Comparison of ENCODE assay signal across 8 mouse cellular contexts in genomic region chr2:181287958-181288350, GRCm38 (mm10). TPM values are rescaled to one million over a fixed set of nuclear protein-coding genes. Genes with fewer than 3 reads are reported as not detected.
A peak's percentile ranks its signal among the peaks of the same experiment; 100 is the strongest.
DNase-seq lines count a peak whose midpoint lies in the region; ATAC-seq and TF ChIP-seq lines count a peak whose summit lies in the region.
"Not testable (repeated sequence)": the region's sequence is repeated elsewhere in the genome, so short reads cannot be mapped to it uniquely, and the experiment has no call there.

TSS of gene Gmeb2 (minus strand) at chr2:181288035.

- not testable (repeated sequence) for TF ChIP-seq CTCF in C2C12 (IDR thresholded peaks at IDR 0.05; ENCODE audit: control insufficient read depth, insufficient read depth, insufficient read length)
- peak; percentile 48; the same call in 1 of the 2 replicates for TF ChIP-seq CTCF in brain, embryonic 14.5 days (IDR thresholded peaks at IDR 0.05; ENCODE audit: borderline replicate concordance, extremely low read depth, insufficient read depth, insufficient read length)
- peak; percentile 46 for TF ChIP-seq CTCF in liver, adult 2 months (IDR thresholded peaks at IDR 0.05; ENCODE audit: low read depth, low read length)

- H3K27me3 ChIP-seq in C2C12 (ENCODE audit: control insufficient read depth, insufficient read depth, insufficient read length); erythroblast, embryonic 14.5 days (ENCODE audit: control insufficient read depth); heart, embryonic 11.5 days (ENCODE audit: control insufficient read depth, insufficient read depth, low read length); kidney, embryonic 16.5 days (ENCODE audit: insufficient read depth, low read length); liver, adult 2 months (ENCODE audit: control insufficient read depth, insufficient read depth, low read length); myocyte (ENCODE audit: control insufficient read depth, insufficient read depth, insufficient read length); splenic B cell, adult 2 months (ENCODE audit: control insufficient read depth, insufficient read depth, low read length, poor library complexity, severe bottlenecking): not testable (repeated sequence)

- under 1% methylated on average over 38 of the region's 38 CpGs for WGBS in heart, embryonic 11.5 days (ENCODE audit: insufficient replicate concordance)
- 6% methylated on average over 38 of the region's 38 CpGs for WGBS in kidney, embryonic 16.5 days
- WGBS in liver, adult 2 months = 19% methylated on average over 32 of the region's 38 CpGs

- peak; percentile 98 for DNase-seq in brain, embryonic 14.5 days (ENCODE audit: low read depth)
- DNase-seq in liver, adult 2 months (ENCODE audit: extremely low read depth, low read depth, low spot score) = peak; percentile 92
- DNase-seq in splenic B cell, adult 2 months (ENCODE audit: low read depth, low spot score) = peak; percentile 98

- H3K4me1 ChIP-seq in erythroblast, embryonic 14.5 days (ENCODE audit: control insufficient read depth) = peaks cover 37% of the 10 kb centered on the region
- H3K4me1 ChIP-seq in heart, embryonic 11.5 days (ENCODE audit: control insufficient read depth, insufficient read depth, low read length) = not testable (repeated sequence)
- peaks cover 11% of the 10 kb centered on the region for H3K4me1 ChIP-seq in kidney, embryonic 16.5 days (ENCODE audit: insufficient read depth, low read length)
- H3K4me1 ChIP-seq in liver, adult 2 months (ENCODE audit: control insufficient read depth, insufficient read depth, low read length) = peaks cover 11% of the 10 kb centered on the region

- H3K4me3 ChIP-seq in C2C12 (ENCODE audit: insufficient read depth, poor library complexity, severe bottlenecking) (peak within 1 kb of the TSS; percentile 80), myocyte (peak within 1 kb of the TSS; percentile 43)
- H3K4me3 ChIP-seq in erythroblast, embryonic 14.5 days (replicated peaks) = peak within 1 kb of the TSS; percentile 72
- peak within 1 kb of the TSS; percentile 70 for H3K4me3 ChIP-seq in heart, embryonic 11.5 days (ENCODE audit: low read depth, low read length)
- peak within 1 kb of the TSS; percentile 75 for H3K4me3 ChIP-seq in kidney, embryonic 16.5 days (ENCODE audit: low read length)
- peak within 1 kb of the TSS; percentile 100 for H3K4me3 ChIP-seq in liver, adult 2 months (ENCODE audit: insufficient read depth, low read depth, low read length)

- H3K79me2 ChIP-seq in C2C12 (ENCODE audit: control insufficient read depth, insufficient read depth) (peaks cover 76% of the 10 kb centered on the region), myocyte (ENCODE audit: control insufficient read depth, insufficient read depth) (peaks cover 46% of the 10 kb centered on the region)
- H3K79me2 ChIP-seq in liver, adult 2 months (ENCODE audit: control insufficient read depth, insufficient read depth, low read length) = peaks cover 19% of the 10 kb centered on the region; the same call in 1 of the 2 replicates

- peak within 1 kb of the TSS; percentile 89 for H3K9ac ChIP-seq in heart, embryonic 11.5 days (ENCODE audit: low read depth, low read length)
- peak within 1 kb of the TSS; percentile 96 for H3K9ac ChIP-seq in kidney, embryonic 16.5 days (replicated peaks; ENCODE audit: low read length)
- H3K9ac ChIP-seq in liver, adult 2 months (ENCODE audit: low read depth, low read length) = peak within 1 kb of the TSS; percentile 99

- not testable (repeated sequence) for H3K9me3 ChIP-seq in erythroblast, embryonic 14.5 days (ENCODE audit: control insufficient read depth, low read length); heart, embryonic 11.5 days (replicated peaks; ENCODE audit: control insufficient read depth, low read length); kidney, embryonic 16.5 days (ENCODE audit: low read length)

- ATAC-seq in heart, embryonic 11.5 days (replicated peaks; ENCODE audit: insufficient number of reproducible peaks, low FRiP score, low TSS enrichment) = peak; percentile 96
- ATAC-seq in kidney, embryonic 16.5 days (ENCODE audit: low FRiP score, low TSS enrichment) = peak; percentile 98

- peaks cover 16% of the 10 kb centered on the region for H3K36me3 ChIP-seq in C2C12 (ENCODE audit: control insufficient read depth, insufficient read depth)
- H3K36me3 ChIP-seq in erythroblast, embryonic 14.5 days (ENCODE audit: control insufficient read depth) = peaks cover 45% of the 10 kb centered on the region
- not testable (repeated sequence) for H3K36me3 ChIP-seq in heart, embryonic 11.5 days (ENCODE audit: control insufficient read depth, insufficient read depth, low read length); liver, adult 2 months (ENCODE audit: control insufficient read depth, insufficient read depth, low read length); myocyte (ENCODE audit: control insufficient read depth, insufficient read depth); splenic B cell, adult 2 months (ENCODE audit: control insufficient read depth, insufficient read depth, low read length, poor library complexity, severe bottlenecking)
- H3K36me3 ChIP-seq in kidney, embryonic 16.5 days (ENCODE audit: insufficient read depth, low read length) = peaks cover 11% of the 10 kb centered on the region; the same call in 1 of the 2 replicates

- not testable (repeated sequence) for TF ChIP-seq POLR2A in brain, embryonic 14.5 days (IDR thresholded peaks at IDR 0.05; ENCODE audit: borderline replicate concordance, extremely low read depth, insufficient read depth, insufficient read length, poor library complexity, severe bottlenecking)
- TF ChIP-seq POLR2A in liver, adult 2 months (IDR thresholded peaks at IDR 0.05; ENCODE audit: extremely low read depth, insufficient read depth, low read length) = peak; percentile 55; the same call in 1 of the 2 replicates
- TF ChIP-seq POLR2A in myocyte (IDR thresholded peaks at IDR 0.05; ENCODE audit: insufficient read length, low read depth) = peak; percentile 84

- H3K27ac ChIP-seq in heart, embryonic 11.5 days (ENCODE audit: low read depth, low read length) = peak within 1 kb of the TSS; percentile 96
- H3K27ac ChIP-seq in kidney, embryonic 16.5 days (ENCODE audit: low read length) = peak within 1 kb of the TSS; percentile 95
- H3K27ac ChIP-seq in liver, adult 2 months (replicated peaks; ENCODE audit: insufficient read depth, low read depth, low read length) = peak within 1 kb of the TSS; percentile 100

- H3ac ChIP-seq in C2C12 (ENCODE audit: control insufficient read depth, insufficient read length, low read depth) = peak within 1 kb of the TSS; percentile 68
- H3ac ChIP-seq in myocyte (ENCODE audit: control insufficient read depth, insufficient read length) = peak within 1 kb of the TSS; percentile 44

- peaks cover 37% of the 10 kb centered on the region for H3K79me3 ChIP-seq in C2C12 (ENCODE audit: low read depth)

- H3K4me2 ChIP-seq in heart, embryonic 11.5 days = peak within 1 kb of the TSS; percentile 75
- peak within 1 kb of the TSS; percentile 77 for H3K4me2 ChIP-seq in kidney, embryonic 16.5 days (replicated peaks; ENCODE audit: low read depth, low read length)
- H3K4me2 ChIP-seq in myocyte (ENCODE audit: low read depth) = peak within 1 kb of the TSS; percentile 90

TF ChIP-seq in C2C12, 6 proteins besides CTCF, POLR2A, EP300 and RAD21:
- peak; percentile 9 for TF ChIP-seq MAX (IDR thresholded peaks at IDR 0.05)

TF ChIP-seq in myocyte, 11 proteins besides CTCF, POLR2A, EP300 and RAD21:
- TF ChIP-seq SRF (IDR thresholded peaks at IDR 0.05; ENCODE audit: control insufficient read depth, insufficient read length, low read depth) (peak; percentile 80), POLR2AphosphoS2 (IDR thresholded peaks at IDR 0.05; ENCODE audit: insufficient read length, low read depth) (peak; percentile 74)

RNA-seq across cellular contexts. Expression of gene Gmeb2, which starts in this region (rescaled TPM):
- polyA plus RNA-seq in C2C12 (2012; fragmentation: generic; extraction: Trizol) = 10.5 TPM
- polyA plus RNA-seq in brain, embryonic 14.5 days (2012; rRNA removed) = 34.6 and 43.3 TPM in 2 replicates
- polyA plus RNA-seq in erythroblast, embryonic 14.5 days (2012) = 1.5 and 2.1 TPM in 2 replicates
- 9.1 TPM in 2 replicates for polyA plus RNA-seq in heart, embryonic 11.5 days (2014; fragmentation: Nextera tagmentation; extraction: Ambion mirVana)
- 15.7 and 18.7 TPM in 2 replicates for polyA plus RNA-seq in kidney, embryonic 16.5 days (2015; fragmentation: Nextera tagmentation; extraction: Ambion mirVana)
- 7.4 and 8.8 TPM in 2 replicates for total RNA-seq in liver, adult 2 months (2014; rRNA removed)
- 10.7 and 16.1 TPM in 2 replicates for polyA plus RNA-seq in liver, adult 2 months (2012; rRNA removed)
- 11.0 TPM for polyA plus RNA-seq in myocyte (2012; fragmentation: generic; extraction: Trizol)

Comparison
In these comparisons a context has a peak if more than half of its experiments do, and no peak if none do; other contexts are left out.
1. Peak in every context shown above with its lines: DNase-seq, ATAC-seq, H3K4me3 ChIP-seq and H3K27ac ChIP-seq.
2. H3K4me3 ChIP-seq: peak in every context shown above with its lines; median percentile 100 in liver, adult 2 months; 80 in C2C12; 75 in kidney, embryonic 16.5 days; 72 in erythroblast, embryonic 14.5 days; 70 in heart, embryonic 11.5 days; 43 in myocyte.